Mouse (Mus musculus) retina, adult 2 months (tissue): ENCODE results near the gene Bad.
"Not testable (repeated sequence)": the region's sequence is repeated elsewhere in the genome, so short reads cannot be mapped to it uniquely, and the experiment has no call there.

Experiments
- DNase-seq: peaks from one replicate; pipeline ENCODE4 v3.0.0-alpha.2; 2012; ENCODE audit warnings: low read depth, low spot score

The Bad gene

DNA sequence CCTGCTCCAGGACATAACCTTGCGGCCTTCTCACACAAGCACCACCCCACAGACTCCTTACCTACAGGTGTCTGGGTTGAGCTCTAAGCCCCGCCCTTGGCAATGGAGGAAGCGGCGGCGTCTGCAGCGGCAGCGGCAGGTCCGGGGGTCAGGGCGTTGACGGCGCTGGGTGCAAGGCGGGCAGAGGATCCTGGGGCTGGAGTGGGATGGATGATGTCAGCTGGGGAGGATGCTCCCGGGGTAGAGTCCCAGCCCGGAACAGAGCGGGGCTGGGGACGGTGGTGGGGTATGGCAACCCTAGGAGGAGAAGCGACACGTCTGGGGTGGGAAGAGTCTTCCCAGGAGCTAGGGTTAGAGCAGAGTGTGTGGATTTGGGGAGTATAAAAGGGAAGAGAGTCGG lies 43.6 kb downstream of the Bad start:
- no peak for DNase-seq

DNA sequence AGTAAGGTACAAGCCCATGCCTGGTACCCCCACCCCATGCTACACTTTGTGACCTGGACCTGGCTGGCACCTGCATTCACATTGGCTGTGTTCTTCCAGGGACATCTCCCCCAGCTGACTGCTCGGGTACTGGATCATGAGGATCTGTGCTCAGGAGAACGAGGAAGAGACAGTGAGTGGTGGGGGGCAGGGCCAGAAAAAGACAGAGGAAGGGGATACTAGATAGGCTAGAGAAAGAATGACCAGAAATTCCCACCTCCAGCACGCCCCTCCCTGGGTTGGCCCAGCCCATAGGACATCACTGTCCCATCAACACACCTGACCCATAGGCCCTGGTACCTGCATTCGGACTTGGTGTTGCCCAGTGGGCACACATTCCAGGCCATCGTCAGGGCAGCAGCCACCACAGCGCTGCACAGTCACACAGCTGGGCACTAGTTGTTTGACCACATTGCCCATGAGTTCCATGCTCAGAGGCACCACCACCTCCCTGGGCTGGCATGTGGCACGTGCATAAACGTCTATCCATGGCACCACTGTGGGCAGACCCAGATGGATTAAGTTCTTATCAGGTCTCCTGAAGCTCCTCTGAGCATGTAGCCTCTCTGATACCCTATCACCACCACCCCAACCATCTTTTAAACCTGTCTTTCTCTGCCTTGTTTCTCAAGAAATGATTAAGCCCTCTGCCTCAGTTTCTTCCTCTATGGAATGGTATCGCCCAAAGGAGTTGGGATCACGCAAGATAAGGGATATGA lies 44.5 kb downstream of the Bad start:
- no peak for DNase-seq

DNA sequence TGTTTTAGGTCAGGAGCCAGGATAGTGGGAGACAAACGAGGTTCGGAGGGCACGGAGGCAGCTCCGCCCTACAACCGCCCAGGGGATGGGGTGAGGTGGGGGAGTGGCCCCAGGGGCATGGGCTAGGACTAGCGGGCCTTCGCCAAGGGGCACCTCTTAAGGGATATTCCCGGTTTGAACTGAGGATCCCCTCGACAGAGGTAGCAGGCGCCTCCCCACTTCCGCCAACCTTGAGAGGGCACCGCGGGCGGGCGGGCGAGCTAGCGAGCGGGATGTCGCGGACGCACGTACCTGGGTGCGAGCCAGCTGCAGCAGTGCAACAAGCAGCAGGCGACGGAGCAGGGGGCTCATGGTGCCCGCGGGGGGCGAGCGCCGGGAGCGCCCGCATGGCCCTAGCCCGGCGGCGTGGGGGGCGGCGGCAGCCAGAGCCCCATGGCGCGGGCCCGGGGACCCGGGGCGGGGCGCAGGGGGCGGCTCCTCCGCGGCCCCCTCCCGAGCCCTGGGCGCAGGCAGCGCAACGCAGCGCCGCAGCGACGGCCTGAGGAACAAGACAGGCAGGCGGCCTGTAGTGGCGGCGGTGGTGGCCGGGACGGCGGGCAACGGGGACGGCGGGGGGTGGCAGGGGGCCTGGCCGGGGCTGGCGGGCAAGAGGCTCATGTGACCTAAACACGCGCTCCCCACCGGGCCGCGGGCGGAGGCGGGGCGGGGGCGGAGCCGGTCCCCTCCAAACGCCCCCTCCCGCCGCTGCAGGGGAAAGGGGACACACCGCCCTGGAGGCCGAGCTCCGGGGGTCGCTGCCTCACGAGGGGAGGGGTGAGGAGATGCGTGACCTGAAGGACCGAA lies 45.6 kb downstream of the Bad start, which contains the start of gene Vegfb:
Gene Vegfb (minus strand): TSS at position 591 of the 843 bp plus-strand sequence.
- DNase-seq = no peak

DNA sequence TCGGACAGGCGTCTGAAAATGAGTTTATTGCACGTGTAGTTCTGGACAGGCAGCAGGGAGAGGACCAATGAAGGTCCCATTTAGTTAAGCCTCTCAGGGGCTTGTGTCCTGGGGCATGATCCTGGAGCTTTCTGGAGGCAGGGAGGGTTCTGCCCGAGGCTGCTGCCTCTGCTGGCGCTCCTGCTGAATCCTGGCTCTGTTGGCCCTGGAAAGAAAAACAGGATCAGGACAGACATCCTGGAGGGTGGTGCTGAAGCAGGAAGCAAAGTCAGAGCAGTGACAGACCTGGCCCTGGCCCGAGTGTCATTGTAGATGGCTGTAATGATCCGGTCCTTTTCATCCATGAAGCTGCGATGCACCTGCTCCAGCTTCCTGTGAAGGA lies 46.2 kb downstream of the Bad start:
- DNase-seq = no peak

DNA sequence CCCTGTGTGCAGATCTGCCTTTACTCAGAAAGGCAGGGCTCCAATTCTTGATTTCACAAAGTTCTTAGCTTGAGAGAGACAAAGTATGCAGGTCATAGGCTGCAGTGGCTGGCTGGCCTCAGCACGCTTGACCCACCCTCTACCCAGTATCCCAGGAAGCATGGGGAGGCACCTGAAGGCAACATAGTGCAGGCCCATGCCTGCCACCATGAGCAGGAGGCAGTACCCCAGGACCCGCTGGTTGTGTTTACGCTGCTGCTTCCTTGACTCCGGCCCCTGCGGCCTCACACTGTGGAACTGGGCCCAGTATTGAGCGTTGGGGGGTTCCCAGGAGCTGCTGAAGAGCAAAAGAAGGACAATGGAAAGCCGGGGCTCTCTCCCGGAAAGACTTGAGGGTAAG lies 47.6 kb downstream of the Bad start:
- no peak for DNase-seq

DNA sequence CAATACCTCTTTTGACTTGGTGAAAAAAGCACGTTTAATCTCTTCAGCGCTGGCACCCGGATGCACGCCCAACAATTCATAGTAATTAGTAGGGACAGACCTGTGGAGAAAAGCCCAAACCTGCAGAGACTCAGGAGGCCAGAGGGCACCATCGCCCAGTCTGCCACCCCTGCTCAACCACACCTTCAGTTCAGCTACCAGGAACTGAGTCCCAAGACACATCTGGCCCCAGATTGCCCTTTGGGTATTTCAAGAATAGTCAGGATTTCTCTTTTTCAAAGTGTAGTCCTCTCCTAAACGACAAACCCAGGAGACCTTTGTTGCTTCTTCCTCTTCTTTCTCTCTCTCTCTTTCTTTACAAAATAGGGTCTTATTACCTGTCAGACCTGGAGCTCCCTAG lies 49.1 kb downstream of the Bad start:
- DNase-seq = no peak

DNA sequence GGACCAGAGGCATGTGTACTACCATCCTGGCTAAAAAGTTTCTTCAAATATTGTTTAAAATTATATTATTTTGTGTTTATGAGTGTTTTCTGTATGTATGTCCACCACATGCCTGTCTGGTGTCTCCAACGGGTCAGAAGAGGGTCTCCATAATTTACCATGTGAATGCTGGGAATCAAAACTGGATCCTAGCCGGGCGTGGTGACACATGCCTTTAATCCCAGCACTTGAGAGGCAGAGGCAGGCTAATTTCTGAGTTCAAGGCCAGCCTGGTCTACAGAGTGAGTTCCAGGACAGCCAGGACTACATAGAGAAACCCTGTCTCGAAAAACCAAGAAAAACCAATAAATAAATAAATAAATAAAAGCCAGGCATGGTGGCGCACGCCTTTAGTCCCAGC lies 49.5 kb downstream of the Bad start:
- not testable (repeated sequence) for DNase-seq

DNA sequence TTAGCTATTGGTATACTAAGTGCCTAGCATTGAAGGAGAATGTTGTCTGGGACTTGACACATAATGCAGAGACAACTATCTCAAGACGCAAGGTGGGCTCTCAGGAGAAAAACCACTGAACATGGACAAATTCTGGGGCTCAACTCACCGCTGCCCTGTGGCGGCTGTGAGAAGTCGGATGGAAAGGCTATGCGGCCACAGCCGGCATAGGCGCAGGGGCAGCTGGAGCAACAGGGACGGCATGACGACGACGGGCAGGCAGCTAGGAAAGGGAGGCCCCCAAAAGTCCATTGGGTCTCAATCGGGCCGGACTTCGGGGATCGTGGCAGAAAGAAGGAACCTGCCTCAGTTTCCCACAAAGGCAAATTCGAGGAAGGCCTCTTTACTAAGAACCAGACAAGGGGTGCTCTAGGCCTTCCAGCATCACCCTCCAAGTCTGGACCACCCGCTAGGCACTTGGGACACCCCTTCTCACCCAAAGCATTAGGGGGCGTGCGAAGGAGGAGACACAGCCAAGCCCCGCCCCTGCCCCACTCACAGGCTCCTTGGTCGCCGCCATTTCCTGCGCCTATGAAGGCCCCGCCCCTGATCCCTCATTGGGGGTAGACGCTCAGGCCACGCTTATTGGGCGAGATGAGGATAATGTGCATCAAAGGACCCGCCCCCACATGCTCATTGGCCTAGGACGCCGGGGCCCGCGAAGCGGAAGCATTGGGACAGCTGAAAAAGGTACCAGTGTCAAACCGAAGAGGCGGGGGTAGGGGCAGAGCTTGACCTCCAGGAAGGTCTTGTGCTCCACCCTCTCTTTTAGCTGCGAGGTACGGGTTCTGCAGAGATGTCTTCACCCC lies 50.6 kb downstream of the Bad start, which contains the start of gene Dnajc4:
Gene Dnajc4 (minus strand): TSS at position 562 of the 848 bp plus-strand sequence.
- peak; percentile 83 for DNase-seq

DNA sequence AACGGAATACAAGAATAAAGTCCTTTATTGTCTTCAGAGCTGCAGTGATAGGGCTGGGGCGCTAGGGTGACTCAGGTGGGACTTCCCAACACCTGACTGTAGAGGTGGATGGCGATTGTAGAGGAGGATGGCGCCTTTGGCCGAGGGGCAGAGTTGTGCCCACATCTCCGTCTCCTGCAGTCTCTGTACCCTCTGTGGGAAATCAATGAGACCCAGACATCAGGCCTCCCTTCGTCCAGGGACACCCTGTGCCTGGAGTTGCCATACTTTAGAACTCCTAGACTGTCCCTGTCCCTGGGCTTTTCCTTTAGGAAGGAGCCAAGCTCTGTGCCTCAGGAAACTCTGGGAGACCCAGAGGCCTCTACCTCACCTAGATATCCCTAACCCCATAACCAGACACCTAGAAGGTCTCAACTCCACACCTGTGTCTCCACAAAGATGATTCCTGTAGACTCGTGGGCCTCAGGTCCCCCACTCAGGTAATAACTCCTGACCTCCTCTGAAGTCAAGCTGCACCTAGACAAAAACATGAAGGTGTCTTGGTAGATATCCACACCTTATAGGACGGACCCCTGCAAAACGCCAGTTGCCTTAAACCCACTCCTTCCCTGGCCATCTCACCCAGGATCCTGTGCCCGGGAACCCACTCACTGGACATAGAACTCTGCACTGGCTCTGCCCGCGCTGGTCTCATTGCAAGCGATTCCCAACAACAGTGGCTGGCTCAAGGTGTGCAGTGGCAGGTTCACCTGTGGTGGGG lies 51.5 kb downstream of the Bad start:
- DNase-seq = no peak

DNA sequence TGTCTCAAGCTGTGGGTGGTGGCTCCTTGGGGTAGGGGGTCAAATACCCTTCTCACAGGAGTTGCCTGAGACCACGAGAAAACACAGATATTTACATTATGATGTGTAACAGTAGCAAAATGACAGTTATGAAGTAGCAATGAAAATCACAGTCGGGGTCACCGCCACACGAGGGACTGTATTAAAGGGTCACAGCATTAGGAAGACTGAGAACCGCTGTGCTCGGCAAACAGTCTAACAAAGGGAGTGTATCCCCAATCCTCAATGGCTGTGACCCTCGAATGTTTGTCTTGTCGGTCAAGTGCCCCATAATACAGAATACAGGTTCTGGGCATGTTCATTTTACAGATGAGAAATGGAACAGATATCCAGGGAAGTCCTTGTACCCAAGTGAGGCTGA lies 52.3 kb downstream of the Bad start:
- no peak for DNase-seq

DNA sequence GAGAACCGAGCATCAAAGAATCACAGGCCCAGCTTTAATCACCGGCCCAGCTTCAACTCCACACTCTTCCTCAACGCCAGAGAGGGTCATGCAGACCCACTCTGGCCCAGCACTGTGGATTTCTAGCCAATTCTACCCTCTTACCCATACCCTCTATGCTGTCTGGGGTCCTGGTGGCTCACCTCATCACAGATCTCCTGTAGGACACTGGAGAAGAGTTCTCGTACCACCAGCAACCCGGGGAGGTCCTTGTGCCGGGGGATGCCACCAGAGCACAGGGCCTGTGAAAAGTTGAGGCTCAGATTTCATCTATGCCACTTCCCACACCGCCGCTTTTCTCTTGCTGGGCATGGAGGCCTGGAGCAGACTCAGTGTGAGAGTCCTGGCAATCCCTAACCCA lies 52.8 kb downstream of the Bad start:
- no peak for DNase-seq

DNA sequence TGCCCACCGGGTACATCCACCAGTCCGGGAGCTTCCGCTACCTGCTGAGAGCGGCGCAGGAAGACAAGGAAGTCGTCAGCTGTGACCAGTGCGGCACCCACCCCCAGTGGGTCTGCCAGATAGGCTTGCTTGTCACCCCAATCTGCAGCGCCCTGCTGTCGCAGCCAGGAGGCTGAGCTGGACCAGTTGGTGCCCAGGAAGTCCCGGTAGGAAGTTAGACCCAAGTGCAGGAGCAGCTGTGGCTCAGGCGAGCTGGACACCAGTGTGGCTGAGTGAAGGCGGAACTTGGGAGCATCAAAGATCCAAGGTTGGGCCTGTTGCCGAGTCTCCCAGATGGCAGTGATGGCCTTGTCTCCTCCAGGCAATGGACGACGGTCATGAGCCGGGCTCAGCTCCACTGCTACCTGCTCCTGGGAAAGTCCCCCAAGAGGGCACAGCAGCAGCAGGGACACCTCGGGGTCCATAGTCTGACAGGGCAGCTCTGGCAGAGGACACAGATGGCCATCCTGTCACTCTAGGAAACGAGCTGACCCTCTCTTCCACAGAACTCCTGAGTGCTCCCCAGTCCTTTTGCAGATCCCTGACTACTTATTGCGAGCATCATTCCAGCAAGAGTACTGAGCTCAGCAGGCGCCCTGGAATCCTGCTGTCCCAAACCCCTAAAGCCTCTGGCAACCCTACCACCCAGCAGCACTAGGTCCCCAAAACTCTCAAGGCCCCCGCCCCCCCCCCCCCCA lies 53.8 kb downstream of the Bad start:
- no peak for DNase-seq

DNA sequence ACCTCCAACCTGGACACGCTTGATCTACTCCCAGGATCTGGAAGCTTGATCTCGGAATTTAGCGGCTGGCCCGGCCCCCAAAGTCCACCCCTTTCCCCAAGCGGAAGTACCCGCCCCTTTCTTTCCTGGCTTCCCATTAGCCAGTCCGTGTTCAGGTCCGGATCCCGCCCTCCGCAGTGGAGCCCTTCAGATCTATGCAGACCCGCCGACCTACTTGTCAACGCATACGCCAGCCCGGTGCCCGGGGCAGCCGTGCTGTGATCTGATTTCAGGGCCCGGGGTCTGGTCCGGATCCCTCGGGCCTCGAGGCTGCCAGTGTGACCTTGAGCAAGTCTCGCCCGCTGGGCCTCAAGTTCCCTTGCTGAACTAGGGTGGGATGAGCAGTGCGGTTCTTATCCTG lies 54.3 kb downstream of the Bad start, which contains the start of the genes Nudt22 and Trpt1:
Gene Nudt22 (minus strand): TSS at position 112 of the 400 bp plus-strand sequence.
Gene Trpt1 (plus strand): TSS at position 126 of the 400 bp plus-strand sequence.
- peak; percentile 74 for DNase-seq

DNA sequence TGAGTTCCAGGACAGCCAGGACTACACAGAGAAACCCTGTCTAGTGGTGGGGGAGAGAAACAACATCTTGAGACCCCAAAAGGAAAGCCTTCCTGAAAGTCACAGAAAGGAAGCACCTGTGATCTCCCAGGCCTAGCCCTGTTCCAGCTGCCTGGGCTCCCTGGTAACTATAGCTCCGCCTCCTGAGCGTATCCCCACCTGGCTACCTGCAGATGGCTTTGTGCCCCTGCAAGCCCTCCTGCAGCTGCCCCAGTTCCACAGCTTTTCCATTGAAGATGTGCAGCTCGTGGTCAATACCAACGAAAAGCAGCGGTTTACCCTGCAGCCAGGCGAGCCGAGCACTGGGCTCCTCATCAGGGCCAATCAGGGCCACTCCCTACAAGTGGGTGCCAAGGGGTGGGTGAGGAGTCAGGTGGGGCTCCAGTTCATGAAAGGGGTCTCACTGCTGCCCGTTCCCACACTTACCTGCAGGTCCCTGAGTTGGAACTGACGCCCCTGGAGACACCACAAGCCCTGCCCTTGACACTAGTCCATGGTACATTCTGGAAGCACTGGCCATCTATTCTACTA lies 56.1 kb downstream of the Bad start:
- no peak for DNase-seq

DNA sequence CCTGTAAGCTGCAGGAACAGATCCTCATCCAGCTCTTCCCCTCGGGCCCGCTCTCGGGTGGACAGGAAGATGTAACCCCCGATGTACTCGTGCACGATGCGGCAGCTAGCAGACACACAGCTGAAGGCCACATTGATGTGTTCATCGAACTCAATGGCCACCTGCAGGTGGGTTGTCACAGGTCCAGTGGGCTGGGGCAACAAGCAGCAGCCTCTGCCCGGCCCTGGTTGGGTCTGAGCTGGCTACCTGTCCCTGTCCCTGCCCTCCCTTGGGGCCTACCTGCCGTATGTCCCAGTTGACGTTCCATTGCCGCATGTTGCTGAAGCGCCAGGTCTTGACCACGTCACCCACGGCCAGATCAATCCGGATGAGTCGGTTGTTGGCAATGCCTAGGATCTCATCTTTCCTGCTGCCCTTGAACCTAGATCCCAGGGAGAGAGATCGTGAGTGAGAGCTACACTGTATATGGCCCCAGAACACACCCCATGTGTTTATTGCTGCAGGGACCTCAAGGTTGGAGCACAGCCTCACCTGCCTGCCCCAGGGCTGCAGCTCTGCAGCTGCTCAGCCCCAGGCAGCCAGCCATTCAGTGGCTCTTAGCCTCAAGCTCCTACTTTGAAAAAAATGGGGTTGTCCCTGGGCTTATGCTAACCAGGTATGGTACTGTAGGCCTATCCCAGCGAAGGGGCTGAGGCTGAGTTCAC lies 57.9 kb downstream of the Bad start:
- no peak for DNase-seq
